Mouse (Mus musculus) hindbrain, postnatal 0 days (tissue): ENCODE data around the gene Cdc14a. TPM values are rescaled to one million over a fixed set of nuclear protein-coding genes. Genes with fewer than 3 reads are reported as not detected.
"Not testable (repeated sequence)": the region's sequence is repeated elsewhere in the genome, so short reads cannot be mapped to it uniquely, and the experiment has no call there.

Source experiments
- ATAC-seq: fragments of 200-750 bp; cut with Nextera tagmentation; 2 replicates; pipeline ENCODE4 v1.8.0; 2017; ENCODE audit warnings: mild to moderate bottlenecking, moderate TSS enrichment, moderate library complexity
- DNase-seq: peaks from one replicate; pipeline ENCODE4 v3.0.0-alpha.2; 2015; ENCODE audit warnings: low spot score
- H3K27ac ChIP-seq: fragments of 300-500 bp; sonication (generic); 2 replicates; pipeline ENCODE4 v1.5.1; 2014; ENCODE audit warnings: mild to moderate bottlenecking
- H3K27me3 ChIP-seq: fragments of 300-500 bp; sonication (generic); 2 replicates; pipeline ENCODE4 v1.6.1; 2014; ENCODE audit warnings: low read length, mixed read lengths; ENCODE audit not compliant: insufficient read depth
- H3K36me3 ChIP-seq: fragments of 300-500 bp; sonication (generic); 2 replicates; pipeline ENCODE4 v1.6.1; 2014; ENCODE audit warnings: low read length, mixed read lengths; ENCODE audit not compliant: insufficient read depth
- H3K4me1 ChIP-seq: fragments of 300-500 bp; sonication (generic); 2 replicates; pipeline ENCODE4 v1.6.1; 2014; ENCODE audit warnings: antibody characterized with exemption, low read length, mixed read lengths; ENCODE audit not compliant: insufficient read depth
- H3K4me2 ChIP-seq: fragments of 300-500 bp; sonication (generic); 2 replicates; pipeline ENCODE4 v1.6.1; 2014; ENCODE audit warnings: low read depth, mild to moderate bottlenecking, low read length, moderate library complexity, mixed read lengths
- H3K4me3 ChIP-seq: fragments of 300-500 bp; sonication (generic); 2 replicates; pipeline ENCODE4 v1.5.1; 2014; ENCODE audit warnings: low read length
- H3K9ac ChIP-seq: fragments of 300-500 bp; sonication (generic); replicated peaks from 2 replicates; pipeline ENCODE4 v1.6.1; 2014; ENCODE audit warnings: mild to moderate bottlenecking, low read length, moderate library complexity, mixed read lengths
- H3K9me3 ChIP-seq: fragments of 300-500 bp; sonication (generic); 2 replicates; pipeline ENCODE4 v1.6.1; 2016; ENCODE audit warnings: low read length, mixed read lengths
- CTCF ChIP-seq: IDR thresholded peaks from 2 replicates; pipeline ENCODE4 v1.5.1; 2016; ENCODE audit warnings: antibody characterized with exemption, control low read depth, low read depth
- WGBS: fragments of 180-500 bp; shearing (Covaris S2); extraction: QIAGEN DNeasy Blood & Tissue Kit; methylation state at CpG from one replicate; pipeline ENCODE4 v1.1.7; 2014; 5-methylcytosine and 5-hydroxymethylcytosine counted together
- polyA plus RNA-seq: library from polyadenylated mRNA; unstranded; fragments of >200 nt; fragmentation: Nextera tagmentation; extraction: Ambion mirVana; gene quantifications from 2 replicates; pipeline ENCODE4 v1.2.1, GENCODE M21; 2015
- total RNA-seq: library from RNA; depleted of rRNA; stranded (reverse); fragments of >200 nt; gene quantifications from 2 replicates; pipeline ENCODE4 v1.2.3, GENCODE M21; 2014

Gene Cdc14a
- total and polyA plus RNA-seq, 2 experiments from 2014 or later = 4.3 to 7.2 TPM

DNA sequence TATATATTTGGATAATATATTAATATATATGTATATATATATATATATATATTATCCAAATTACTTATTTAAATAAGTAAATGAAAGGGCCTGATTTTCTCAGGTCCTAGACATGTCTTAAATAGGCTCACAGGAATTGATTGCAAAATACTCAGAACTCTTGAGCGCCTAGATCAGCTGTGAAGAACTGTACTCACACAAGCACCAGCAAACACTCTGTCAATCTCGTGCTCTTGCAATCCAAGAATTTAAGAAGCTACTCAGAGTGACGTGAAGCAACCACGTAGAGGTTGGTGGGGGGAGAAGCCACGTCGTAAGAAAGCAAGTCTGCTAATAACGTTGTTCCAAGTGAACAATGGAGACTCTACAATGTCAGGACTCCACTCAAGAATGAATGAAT lies 66.0 kb downstream of the Cdc14a start:
- Histone ChIP-seq H3K4me1 (no peaks in the 10 kb centered on the region), H3K27me3 (no peaks in the 10 kb centered on the region), H3K27ac (no peak overlapping the region), H3K4me3 (no peak overlapping the region), H3K4me2 (no peak overlapping the region), H3K9me3 (no peaks in the 10 kb centered on the region), H3K36me3 (no peaks in the 10 kb centered on the region), H3K9ac (no peak overlapping the region)
- WGBS = 88% methylated on average over 7 of the region's 7 CpGs
- DNase-seq = no peak
- TF ChIP-seq CTCF = no peak
- ATAC-seq = no peak

DNA sequence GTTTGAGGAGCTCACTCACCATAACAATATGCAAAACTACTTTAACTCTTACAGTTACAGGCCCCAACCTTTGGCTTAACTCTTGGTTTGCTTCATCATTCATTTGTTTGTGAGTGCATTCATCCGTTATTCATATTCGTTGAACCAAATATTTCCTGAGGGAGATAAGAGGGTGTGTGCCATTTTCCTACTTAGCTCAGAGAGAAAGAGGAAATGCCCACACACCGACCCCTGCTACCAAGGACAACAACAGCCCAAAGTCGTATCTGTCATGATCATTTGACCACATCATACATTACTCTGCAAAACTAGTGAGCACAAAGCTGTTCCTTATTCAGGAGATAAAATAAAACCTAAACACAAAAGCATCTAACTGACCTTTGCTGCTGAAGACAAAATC lies 66.7 kb downstream of the Cdc14a start:
- WGBS = 71% methylated on average over 4 of the region's 4 CpGs
- Histone ChIP-seq H3K36me3 (no peaks in the 10 kb centered on the region), H3K4me2 (no peak overlapping the region), H3K4me1 (no peaks in the 10 kb centered on the region), H3K9me3 (no peaks in the 10 kb centered on the region), H3K27ac (no peak overlapping the region), H3K9ac (no peak overlapping the region), H3K4me3 (no peak overlapping the region), H3K27me3 (no peaks in the 10 kb centered on the region)
- no peak for ATAC-seq
- TF ChIP-seq CTCF = no peak
- no peak for DNase-seq

DNA sequence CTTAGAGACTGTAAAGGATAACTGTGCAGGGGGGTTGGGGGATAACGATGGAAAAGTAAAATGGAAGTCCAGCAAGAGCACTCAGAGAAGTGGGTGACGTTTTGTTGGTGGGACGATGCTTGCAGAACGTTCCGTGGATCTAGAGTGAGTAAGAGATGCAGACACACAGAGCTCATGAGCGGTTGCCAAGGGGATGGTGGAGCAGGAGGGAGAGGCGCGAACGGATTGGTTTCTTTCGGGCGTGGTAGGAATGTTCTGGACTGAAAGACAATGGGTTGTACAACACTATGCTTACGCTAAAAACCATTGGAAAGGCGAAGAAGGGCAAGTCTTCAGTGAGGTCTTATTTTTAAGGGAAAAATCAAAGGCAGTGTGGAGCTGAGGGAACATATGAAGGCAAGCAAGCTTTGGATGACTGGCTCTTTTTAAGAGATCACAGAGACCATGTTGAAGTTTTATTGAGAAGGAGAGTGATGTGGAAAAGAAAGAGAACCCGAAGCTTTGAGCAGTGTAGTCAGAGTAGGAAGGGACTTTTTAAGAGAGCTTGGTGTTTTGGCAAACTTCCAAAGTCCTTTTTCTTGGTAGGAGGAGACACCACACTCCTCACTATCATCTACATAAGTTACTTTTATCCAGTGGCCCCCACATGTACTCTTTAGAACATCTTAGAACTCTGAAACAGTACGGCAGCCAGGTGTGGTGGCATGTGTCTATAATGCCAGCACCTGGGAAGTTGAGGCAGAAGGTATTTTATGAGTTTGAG lies 68.6 kb downstream of the Cdc14a start:
- Histone ChIP-seq H3K27ac (no peak overlapping the region), H3K9ac (no peak overlapping the region), H3K9me3 (no peaks in the 10 kb centered on the region), H3K36me3 (no peaks in the 10 kb centered on the region), H3K4me3 (no peak overlapping the region), H3K27me3 (no peaks in the 10 kb centered on the region), H3K4me2 (no peak overlapping the region), H3K4me1 (no peaks in the 10 kb centered on the region)
- no peak for TF ChIP-seq CTCF
- DNase-seq (no peak), ATAC-seq (no peak)
- 88% methylated on average over 15 of the region's 15 CpGs for WGBS

DNA sequence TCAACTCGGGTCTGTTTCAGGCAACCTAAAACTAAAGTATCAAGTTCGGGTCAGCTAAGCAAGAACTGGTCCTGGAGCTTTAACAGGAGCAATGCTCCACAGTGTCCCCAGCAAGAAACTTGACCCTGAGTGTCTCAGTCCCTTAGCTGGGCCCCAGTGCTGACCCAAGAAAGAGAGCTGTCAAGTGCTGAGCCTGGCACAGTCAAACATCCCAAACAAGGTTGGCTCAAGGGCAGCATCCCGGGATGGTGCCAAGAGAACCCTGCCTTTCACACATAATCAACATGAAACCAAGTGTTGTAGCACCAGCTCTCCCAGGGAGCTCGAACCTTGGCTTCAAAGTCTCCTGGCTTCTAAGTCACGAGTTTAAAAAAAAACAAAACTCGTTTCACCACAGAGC lies 71.3 kb downstream of the Cdc14a start:
- no peaks in the 10 kb centered on the region for H3K9me3 ChIP-seq
- DNase-seq = no peak
- H3K36me3 ChIP-seq = no peaks in the 10 kb centered on the region
- TF ChIP-seq CTCF = no peak
- WGBS = 62% methylated on average over 6 of the region's 6 CpGs
- H3K9ac ChIP-seq = no peak overlapping the region
- no peak overlapping the region for H3K4me3 ChIP-seq
- H3K4me2 ChIP-seq = no peak overlapping the region
- no peaks in the 10 kb centered on the region for H3K27me3 ChIP-seq
- 0 out of 2 replicates have a peak, but pooled peaks have one; percentile 38 for ATAC-seq
- no peaks in the 10 kb centered on the region for H3K4me1 ChIP-seq
- H3K27ac ChIP-seq = no peak overlapping the region

DNA sequence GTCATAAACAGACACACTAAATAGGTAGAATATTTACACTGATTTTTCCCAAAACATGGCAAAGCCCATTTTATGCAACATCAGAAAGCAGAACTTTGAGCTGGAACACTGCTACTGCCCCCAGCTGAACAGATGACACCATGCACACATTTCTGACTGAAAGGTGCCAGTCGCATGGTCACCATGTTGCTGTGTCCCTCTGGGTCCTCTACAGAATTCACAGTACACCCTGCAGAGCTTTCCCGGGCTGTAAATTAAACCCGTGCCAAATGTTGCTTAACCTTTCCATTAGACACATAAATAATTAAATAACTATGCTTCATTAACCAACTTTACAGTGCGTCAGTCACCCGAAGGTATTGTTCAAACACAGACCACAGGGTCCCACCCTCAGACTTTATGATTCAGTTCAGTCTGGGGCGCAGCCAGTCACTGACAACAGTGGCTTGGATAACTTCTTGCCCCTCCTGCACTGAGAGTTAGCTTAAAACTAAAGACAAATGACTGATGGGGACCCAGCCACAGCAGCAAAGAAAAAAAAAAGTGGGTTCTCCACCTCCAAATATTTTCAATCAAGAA lies 73.4 kb downstream of the Cdc14a start:
- WGBS = 30% methylated on average over 6 of the region's 6 CpGs
- H3K36me3 ChIP-seq = no peaks in the 10 kb centered on the region

DNA sequence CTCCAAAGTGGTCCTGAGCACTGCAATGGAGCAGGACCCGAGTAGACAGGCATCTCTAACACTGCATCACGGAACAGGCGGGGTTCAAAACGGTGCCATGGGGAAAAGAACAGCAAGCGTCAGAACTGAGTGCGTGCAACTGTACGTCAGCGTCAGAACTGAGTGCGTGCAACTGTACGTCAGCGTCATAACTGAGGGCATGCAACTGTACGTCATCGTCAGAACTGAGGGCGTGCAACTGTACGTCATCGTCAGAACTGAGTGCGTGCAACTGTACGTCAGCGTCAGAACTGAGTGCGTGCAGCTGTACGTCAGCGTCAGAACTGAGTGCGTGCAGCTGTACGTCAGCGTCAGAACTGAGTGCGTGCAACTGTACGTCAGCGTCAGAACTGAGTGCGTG lies 76.3 kb downstream of the Cdc14a start:
- not testable (repeated sequence) for H3K9me3 ChIP-seq, DNase-seq, H3K27me3 ChIP-seq, H3K9ac ChIP-seq, H3K4me1 ChIP-seq, H3K4me3 ChIP-seq, ATAC-seq, H3K27ac ChIP-seq, H3K36me3 ChIP-seq, H3K4me2 ChIP-seq
- 95% methylated on average over 29 of the region's 29 CpGs for WGBS

More for the DNA sequence above, 73.4 kb downstream of the Cdc14a start:
- DNase-seq (no peak), ATAC-seq (no peak)
- no peak for TF ChIP-seq CTCF
- no peaks in the 10 kb centered on the region for H3K27me3 ChIP-seq
- H3K4me1 ChIP-seq = no peaks in the 10 kb centered on the region
- no peak overlapping the region for H3K27ac ChIP-seq
- H3K4me3 ChIP-seq = no peak overlapping the region
- no peak overlapping the region for H3K9ac ChIP-seq
- no peak overlapping the region for H3K4me2 ChIP-seq
- H3K9me3 ChIP-seq = no peaks in the 10 kb centered on the region

DNA sequence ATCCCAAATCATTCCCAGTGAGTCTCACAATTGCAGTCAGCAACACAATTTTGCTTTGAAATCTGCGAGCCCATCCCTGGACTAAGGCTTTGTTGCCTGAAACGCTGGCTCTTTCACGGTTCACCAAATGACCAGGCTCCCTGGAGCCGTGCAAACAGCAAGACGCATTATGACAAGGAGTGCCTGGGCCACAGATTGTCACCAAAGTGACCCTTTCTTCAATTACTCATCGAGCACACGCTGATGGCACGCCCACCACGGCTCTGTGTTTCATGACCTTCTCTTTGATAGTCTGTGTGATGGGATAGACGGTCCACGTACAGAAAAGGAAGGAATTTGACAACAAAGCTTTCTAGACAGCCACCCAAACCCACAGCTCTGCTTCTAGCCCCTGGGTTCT lies 78.6 kb downstream of the Cdc14a start:
- no peak overlapping the region for H3K9ac ChIP-seq
- no peaks in the 10 kb centered on the region for H3K9me3 ChIP-seq
- H3K4me2 ChIP-seq = no peak overlapping the region
- no peak for TF ChIP-seq CTCF
- 43% methylated on average over 11 of the region's 11 CpGs for WGBS
- H3K4me1 ChIP-seq = no peaks in the 10 kb centered on the region
- H3K36me3 ChIP-seq = no peaks in the 10 kb centered on the region
- DNase-seq (no peak), ATAC-seq (no peak)
- no peaks in the 10 kb centered on the region for H3K27me3 ChIP-seq
- no peak overlapping the region for H3K27ac ChIP-seq
- no peak overlapping the region for H3K4me3 ChIP-seq
